Mouse (Mus musculus): ENCODE measurements at regions not wholly inside any gene's neighbourhood (a gene's known extent, or its start where the extent isn't known, plus 50 kb on each side); places are given as distances from the start of the nearest gene placed in this dataset.

GRCm38 (mm10) chr12:97978178-97978651 is 281.0 kb downstream of the Galc start:
- Histone ChIP-seq H3K36me3 (ENCODE audit: control insufficient read depth, insufficient read depth) (no peaks in the 10 kb centered on the region), H3K27me3 (ENCODE audit: control insufficient read depth, insufficient read depth, insufficient read length) (no peaks in the 10 kb centered on the region), H3K4me3 (ENCODE audit: insufficient read depth, poor library complexity, severe bottlenecking) (no peak overlapping the region), H3K79me3 (ENCODE audit: low read depth) (no peaks in the 10 kb centered on the region), H3K79me2 (ENCODE audit: control insufficient read depth, insufficient read depth) (no peaks in the 10 kb centered on the region), H3ac (ENCODE audit: control insufficient read depth, insufficient read length, low read depth) (no peak overlapping the region)
- no peak for TF ChIP-seq MYOD1 (IDR thresholded peaks at IDR 0.05; ENCODE audit: control insufficient read depth, insufficient read length, low read depth)
- TF ChIP-seq MAX (IDR thresholded peaks at IDR 0.05), result no peak
- no peak for TF ChIP-seq MYOG (IDR thresholded peaks at IDR 0.05; ENCODE audit: control insufficient read depth, extremely low read depth, insufficient read length)
- TF ChIP-seq USF1 (IDR thresholded peaks at IDR 0.05; ENCODE audit: low read depth), result no peak

GRCm38 (mm10) chr12:97977633-97978032 is 281.6 kb downstream of the Galc start:
- TF ChIP-seq MYOD1 (IDR thresholded peaks at IDR 0.05; ENCODE audit: control insufficient read depth, insufficient read length, low read depth) (no peak), CTCF (IDR thresholded peaks at IDR 0.05; ENCODE audit: control insufficient read depth, insufficient read depth, insufficient read length) (no peak), MYOG (IDR thresholded peaks at IDR 0.05; ENCODE audit: control insufficient read depth, extremely low read depth, insufficient read length) (no peak), FOSL1 (IDR thresholded peaks at IDR 0.05; ENCODE audit: insufficient read depth, low read length, poor library complexity, severe bottlenecking) (no peak), CEBPB (IDR thresholded peaks at IDR 0.05; ENCODE audit: low read depth) (no peak), USF1 (IDR thresholded peaks at IDR 0.05; ENCODE audit: low read depth) (no peak), MAX (IDR thresholded peaks at IDR 0.05) (no peak)
- H3K27me3 ChIP-seq (ENCODE audit: control insufficient read depth, insufficient read depth, insufficient read length), result no peaks in the 10 kb centered on the region
- no peaks in the 10 kb centered on the region for H3K79me2 ChIP-seq (ENCODE audit: control insufficient read depth, insufficient read depth)
- no peak overlapping the region for H3ac ChIP-seq (ENCODE audit: control insufficient read depth, insufficient read length, low read depth)
- no peak overlapping the region for H3K4me3 ChIP-seq (ENCODE audit: insufficient read depth, poor library complexity, severe bottlenecking)
- H3K79me3 ChIP-seq (ENCODE audit: low read depth), result no peaks in the 10 kb centered on the region
- no peaks in the 10 kb centered on the region for H3K36me3 ChIP-seq (ENCODE audit: control insufficient read depth, insufficient read depth)

GRCm38 (mm10) chr12:97973909-97974510 is 285.2 kb downstream of the Galc start:
- no peak for TF ChIP-seq MYOG (IDR thresholded peaks at IDR 0.05; ENCODE audit: control insufficient read depth, extremely low read depth, insufficient read length)
- TF ChIP-seq USF1 (IDR thresholded peaks at IDR 0.05; ENCODE audit: low read depth), result no peak
- no peak for TF ChIP-seq MAX (IDR thresholded peaks at IDR 0.05)
- no peak for TF ChIP-seq CTCF (IDR thresholded peaks at IDR 0.05; ENCODE audit: control insufficient read depth, insufficient read depth, insufficient read length)
- no peak for TF ChIP-seq CEBPB (IDR thresholded peaks at IDR 0.05; ENCODE audit: low read depth)
- TF ChIP-seq FOSL1 (IDR thresholded peaks at IDR 0.05; ENCODE audit: insufficient read depth, low read length, poor library complexity, severe bottlenecking), result no peak
- TF ChIP-seq MYOD1 (IDR thresholded peaks at IDR 0.05; ENCODE audit: control insufficient read depth, insufficient read length, low read depth), result no peak
- Histone ChIP-seq H3K4me3 (ENCODE audit: insufficient read depth, poor library complexity, severe bottlenecking) (no peak overlapping the region), H3K27me3 (ENCODE audit: control insufficient read depth, insufficient read depth, insufficient read length) (no peaks in the 10 kb centered on the region), H3K79me2 (ENCODE audit: control insufficient read depth, insufficient read depth) (no peaks in the 10 kb centered on the region), H3K79me3 (ENCODE audit: low read depth) (no peaks in the 10 kb centered on the region), H3ac (ENCODE audit: control insufficient read depth, insufficient read length, low read depth) (no peak overlapping the region), H3K36me3 (ENCODE audit: control insufficient read depth, insufficient read depth) (no peaks in the 10 kb centered on the region)

- H3K27me3 ChIP-seq (ENCODE audit: control insufficient read depth, insufficient read depth, insufficient read length), result no peaks in the 10 kb centered on the region
- H3K36me3 ChIP-seq (ENCODE audit: control insufficient read depth, insufficient read depth), result no peaks in the 10 kb centered on the region
- no peaks in the 10 kb centered on the region for H3K79me3 ChIP-seq (ENCODE audit: low read depth)
- no peak overlapping the region for H3ac ChIP-seq (ENCODE audit: control insufficient read depth, insufficient read length, low read depth)
- TF ChIP-seq MYOD1 (IDR thresholded peaks at IDR 0.05; ENCODE audit: control insufficient read depth, insufficient read length, low read depth) (no peak), MYOG (IDR thresholded peaks at IDR 0.05; ENCODE audit: control insufficient read depth, extremely low read depth, insufficient read length) (no peak), CTCF (IDR thresholded peaks at IDR 0.05; ENCODE audit: control insufficient read depth, insufficient read depth, insufficient read length) (no peak), CEBPB (IDR thresholded peaks at IDR 0.05; ENCODE audit: low read depth) (no peak), USF1 (IDR thresholded peaks at IDR 0.05; ENCODE audit: low read depth) (no peak), FOSL1 (IDR thresholded peaks at IDR 0.05; ENCODE audit: insufficient read depth, low read length, poor library complexity, severe bottlenecking) (no peak)
- no peak overlapping the region for H3K4me3 ChIP-seq (ENCODE audit: insufficient read depth, poor library complexity, severe bottlenecking)
- H3K79me2 ChIP-seq (ENCODE audit: control insufficient read depth, insufficient read depth), result no peaks in the 10 kb centered on the region
Observed at GRCm38 (mm10) chr12:97957201-97957600, 302.1 kb downstream of the Galc start.

- Histone ChIP-seq H3K36me3 (ENCODE audit: control insufficient read depth, insufficient read depth) (no peaks in the 10 kb centered on the region), H3K27me3 (ENCODE audit: control insufficient read depth, insufficient read depth, insufficient read length) (no peaks in the 10 kb centered on the region), H3K79me2 (ENCODE audit: control insufficient read depth, insufficient read depth) (no peaks in the 10 kb centered on the region), H3K4me3 (ENCODE audit: insufficient read depth, poor library complexity, severe bottlenecking) (no peak overlapping the region), H3K79me3 (ENCODE audit: low read depth) (no peaks in the 10 kb centered on the region), H3ac (ENCODE audit: control insufficient read depth, insufficient read length, low read depth) (no peak overlapping the region)
- TF ChIP-seq MAX (IDR thresholded peaks at IDR 0.05), result no peak
Observed at GRCm38 (mm10) chr12:97953336-97953735, 305.9 kb downstream of the Galc start.

- no peak overlapping the region for H3K4me3 ChIP-seq (ENCODE audit: insufficient read depth, poor library complexity, severe bottlenecking)
- TF ChIP-seq USF1 (IDR thresholded peaks at IDR 0.05; ENCODE audit: low read depth), result no peak
- no peak for TF ChIP-seq FOSL1 (IDR thresholded peaks at IDR 0.05; ENCODE audit: insufficient read depth, low read length, poor library complexity, severe bottlenecking)
- no peak for TF ChIP-seq CTCF (IDR thresholded peaks at IDR 0.05; ENCODE audit: control insufficient read depth, insufficient read depth, insufficient read length)
- TF ChIP-seq MYOD1 (IDR thresholded peaks at IDR 0.05; ENCODE audit: control insufficient read depth, insufficient read length, low read depth), result no peak
- TF ChIP-seq MYOG (IDR thresholded peaks at IDR 0.05; ENCODE audit: control insufficient read depth, extremely low read depth, insufficient read length), result no peak
- no peak for TF ChIP-seq MAX (IDR thresholded peaks at IDR 0.05)
- TF ChIP-seq CEBPB (IDR thresholded peaks at IDR 0.05; ENCODE audit: low read depth), result no peak
- no peaks in the 10 kb centered on the region for H3K27me3 ChIP-seq (ENCODE audit: control insufficient read depth, insufficient read depth, insufficient read length)
Observed at GRCm38 (mm10) chr12:97952204-97952603, 307.1 kb downstream of the Galc start.

More at GRCm38 (mm10) chr12:97952204-97952603, 307.1 kb downstream of the Galc start:
- H3K36me3 ChIP-seq (ENCODE audit: control insufficient read depth, insufficient read depth), result no peaks in the 10 kb centered on the region
- H3K79me3 ChIP-seq (ENCODE audit: low read depth), result no peaks in the 10 kb centered on the region
- no peaks in the 10 kb centered on the region for H3K79me2 ChIP-seq (ENCODE audit: control insufficient read depth, insufficient read depth)
- H3ac ChIP-seq (ENCODE audit: control insufficient read depth, insufficient read length, low read depth), result no peak overlapping the region
